Mouse (Mus musculus) CD8-positive naive resting alpha-beta T cell, adult 57 days (primary cell): ENCODE results near the gene Tinag. TPM values are rescaled to one million over a fixed set of nuclear protein-coding genes. Genes with fewer than 3 reads are reported as not detected.

ENCODE experiments used
- total RNA-seq: library from RNA; stranded (reverse); gene quantifications from one replicate; pipeline ENCODE4 v1.2.4, GENCODE M21; 2023

The Tinag gene
- not detected for total RNA-seq

DNA sequence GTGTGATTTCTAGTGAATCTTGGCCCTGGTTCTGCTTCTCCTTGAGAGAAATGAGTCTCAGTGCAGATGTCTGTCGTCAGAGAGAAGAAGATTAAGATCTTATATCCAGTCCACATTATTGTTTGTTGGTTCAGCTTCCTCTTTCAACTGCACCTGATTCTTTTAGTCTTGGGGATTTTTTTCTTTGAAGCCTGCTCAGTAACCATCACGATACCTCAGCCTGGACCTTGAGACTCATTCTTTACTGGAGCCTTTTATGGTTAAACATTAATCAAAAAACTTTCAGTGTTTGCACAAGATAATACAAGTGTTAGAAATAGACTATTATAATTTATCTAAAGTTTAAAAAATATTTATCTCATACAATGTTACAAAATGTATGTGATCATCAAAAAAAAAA is at the start of gene Tinag:
Tinag (minus strand) TSS at position 210 of the 400 bp plus-strand sequence.

